Mouse (Mus musculus) adrenal gland, postnatal 4 days (tissue): ENCODE measurements at regions not wholly inside any gene's neighbourhood (a gene's known extent, or its start where the extent isn't known, plus 50 kb on each side); places are given as distances from the start of the nearest gene placed in this dataset.

Source experiments
- DNase-seq, 2 experiments: peaks; one replicate each; pipeline ENCODE4 v3.0.0; 2021 to 2022; ENCODE audit warnings: low spot score in 2 of 2, mixed read lengths in 2 of 2

- no peak for DNase-seq
These were observed 511.9 kb upstream of the Adgra3 start for GRCm38 (mm10) chr5:50570701-50571100.

GRCm38 (mm10) chr5:50551125-50551524 lies 492.3 kb upstream of the Adgra3 start:
- DNase-seq: no peak

- no peak for DNase-seq
These were observed 453.7 kb upstream of the Adgra3 start for GRCm38 (mm10) chr5:50512539-50512938.

- DNase-seq: no peak
These were observed 451.1 kb upstream of the Adgra3 start for GRCm38 (mm10) chr5:50509696-50510421.

- DNase-seq: no peak
These were observed 431.4 kb upstream of the Adgra3 start for GRCm38 (mm10) chr5:50490223-50490622.

- peak; percentile 4 to 5 for DNase-seq
These were observed 418.2 kb upstream of the Adgra3 start for GRCm38 (mm10) chr5:50476985-50477384.

GRCm38 (mm10) chr5:50461491-50461890 lies 402.7 kb upstream of the Adgra3 start:
- no peak for DNase-seq

- no peak for DNase-seq
These were observed 398.8 kb upstream of the Adgra3 start for GRCm38 (mm10) chr5:50457621-50458020.

- no peak for DNase-seq
These were observed 395.6 kb upstream of the Adgra3 start for GRCm38 (mm10) chr5:50454387-50454786.

GRCm38 (mm10) chr5:50406923-50407322 lies 348.1 kb upstream of the Adgra3 start:
- DNase-seq: no peak

GRCm38 (mm10) chr5:50406520-50406919 lies 347.7 kb upstream of the Adgra3 start:
- no peak for DNase-seq
